Mouse (Mus musculus) liver, adult 2 months (tissue): ENCODE results near the gene Tango6.

Source experiments
- CTCF ChIP-seq: fragments of 200-500 bp; IDR thresholded peaks from 2 replicates; pipeline ENCODE4 v1.5.1; 2011; ENCODE audit warnings: low read depth, low read length, control low read depth
- POLR2A ChIP-seq: fragments of 200-500 bp; IDR thresholded peaks from 2 replicates; pipeline ENCODE4 v1.6.1; 2011; ENCODE audit warnings: low read length, control low read depth; ENCODE audit not compliant: insufficient read depth; ENCODE audit errors: extremely low read depth

DNA sequence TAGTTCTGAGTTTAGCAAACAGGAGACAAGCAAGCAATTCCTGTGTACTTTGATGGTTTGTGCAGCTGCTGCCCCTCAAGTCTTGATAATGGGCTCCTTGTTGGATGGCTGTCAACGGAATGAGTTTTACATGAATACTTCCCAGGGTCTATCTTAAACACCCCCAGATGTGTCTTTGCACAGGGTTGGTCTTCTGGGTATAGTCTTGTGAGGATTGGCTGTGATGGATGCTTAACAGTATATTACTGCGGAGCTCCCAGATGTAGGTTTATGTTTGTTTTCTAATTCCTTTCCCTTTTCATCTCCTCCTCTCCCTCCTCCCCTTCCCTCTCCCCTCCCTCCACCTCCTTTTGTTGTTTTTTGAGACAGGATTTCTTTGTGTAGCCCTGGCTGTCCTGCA is 10.1 kb upstream of the Tango6 start:
- TF ChIP-seq CTCF, result no peak
- TF ChIP-seq POLR2A, result no peak
